Mouse (Mus musculus) MEL (cell line): ENCODE measurements at regions not wholly inside any gene's neighbourhood (a gene's known extent, or its start where the extent isn't known, plus 50 kb on each side); places are given as distances from the start of the nearest gene placed in this dataset.

Experiments
- DNase-seq: peaks from one replicate; pipeline ENCODE4 v3.0.0; 2011; ENCODE audit warnings: low read depth, low spot score
- H3K27ac ChIP-seq: 2 replicates; pipeline ENCODE4 v1.5.1; 2012; ENCODE audit warnings: low read depth, mild to moderate bottlenecking, control low read depth, low read length, moderate library complexity; ENCODE audit not compliant: control insufficient read depth
- H3K27me3 ChIP-seq, 2 experiments: fragments of 150-350 bp in 1 of 2; sonication (generic) in 1 of 2; 2 replicates each; pipeline ENCODE4 v1.6.1; 2012; ENCODE audit warnings: low read length in 2 of 2, mild to moderate bottlenecking in 2 of 2, improper control_type of control experiment in 1 of 2, moderate library complexity in 1 of 2; ENCODE audit not compliant: insufficient read depth in 2 of 2, control insufficient read depth in 1 of 2
- H3K36me3 ChIP-seq, 2 experiments: 2 replicates each; pipeline ENCODE4 v1.6.1; 2012 to 2014; ENCODE audit warnings: low read length in 2 of 2, improper control_type of control experiment in 1 of 2, inconsistent platforms in 1 of 2, mild to moderate bottlenecking in 1 of 2; ENCODE audit not compliant: insufficient read depth in 2 of 2, control insufficient read depth in 1 of 2
- H3K4me1 ChIP-seq, 2 experiments: fragments of 150-350 bp in 1 of 2; sonication (generic) in 1 of 2; 2 replicates each; pipeline ENCODE4 v1.6.1; 2012; ENCODE audit warnings: low read length in 2 of 2, improper control_type of control experiment in 1 of 2, mild to moderate bottlenecking in 1 of 2; ENCODE audit not compliant: insufficient read depth in 2 of 2, control insufficient read depth in 1 of 2
- H3K4me3 ChIP-seq, 2 experiments: fragments of 150-350 bp in 1 of 2; sonication (generic) in 1 of 2; 2 replicates each; pipeline ENCODE4 v1.5.1; 2012; ENCODE audit warnings: low read depth in 2 of 2, low read length in 2 of 2, mild to moderate bottlenecking in 2 of 2, moderate library complexity in 2 of 2, control low read depth in 1 of 2, improper control_type of control experiment in 1 of 2; ENCODE audit not compliant: control insufficient read depth in 1 of 2, insufficient read depth in 1 of 2
- H3K79me2 ChIP-seq: 2 replicates; pipeline ENCODE4 v1.6.1; 2012; ENCODE audit warnings: mild to moderate bottlenecking, low read length, moderate library complexity; ENCODE audit not compliant: control insufficient read depth, poor library complexity, insufficient read depth
- H3K9ac ChIP-seq: 2 replicates; pipeline ENCODE4 v1.6.1; 2012; ENCODE audit warnings: low read depth, mild to moderate bottlenecking, control low read depth, low read length, moderate library complexity; ENCODE audit not compliant: control insufficient read depth, poor library complexity, severe bottlenecking
- H3K9me3 ChIP-seq: fragments of 150-350 bp; sonication (generic); replicated peaks from 2 replicates; pipeline ENCODE4 v1.6.1; 2012; ENCODE audit warnings: mild to moderate bottlenecking, low read length, improper control_type of control experiment, moderate library complexity; ENCODE audit not compliant: insufficient read depth
- E2F4 ChIP-seq: IDR thresholded peaks from 2 replicates; pipeline ENCODE4 v1.6.1; 2011; ENCODE audit warnings: low read depth, low read length, improper control_type of control experiment, borderline replicate concordance
- EP300 ChIP-seq, 2 experiments: IDR thresholded peaks; 2 replicates each; pipeline ENCODE4 v1.6.1; 2011; ENCODE audit warnings: improper control_type of control experiment in 2 of 2, low read length in 2 of 2, low read depth in 1 of 2, mild to moderate bottlenecking in 1 of 2
- ETS1 ChIP-seq: IDR thresholded peaks from 2 replicates; pipeline ENCODE4 v1.6.1; 2012; ENCODE audit warnings: low read depth, mild to moderate bottlenecking, inconsistent platforms, low read length, improper control_type of control experiment, moderate library complexity
- GABPA ChIP-seq: IDR thresholded peaks from 2 replicates; pipeline ENCODE4 v1.6.1; 2012; ENCODE audit warnings: low read depth, mild to moderate bottlenecking, inconsistent platforms, low read length, improper control_type of control experiment, moderate library complexity
- GATA1 ChIP-seq: IDR thresholded peaks from 2 replicates; pipeline ENCODE4 v1.6.1; 2011; ENCODE audit warnings: low read depth, low read length, improper control_type of control experiment
- HCFC1 ChIP-seq: IDR thresholded peaks from 2 replicates; pipeline ENCODE4 v1.6.1; 2012; ENCODE audit warnings: low read depth, mild to moderate bottlenecking, inconsistent platforms, low read length, improper control_type of control experiment, moderate library complexity
- KAT2A ChIP-seq: conservative IDR thresholded peaks from 2 replicates; pipeline ENCODE4 v1.6.1; 2012; ENCODE audit warnings: low read depth, low read length, improper control_type of control experiment, inconsistent platforms
- MAX ChIP-seq: IDR thresholded peaks from 2 replicates; pipeline ENCODE4 v1.6.1; 2011; ENCODE audit warnings: low read length, improper control_type of control experiment
- MAZ ChIP-seq: IDR thresholded peaks from 2 replicates; pipeline ENCODE4 v1.6.1; 2012; ENCODE audit warnings: low read depth, mild to moderate bottlenecking, inconsistent platforms, low read length, improper control_type of control experiment
- MEF2A ChIP-seq: IDR thresholded peaks from 2 replicates; pipeline ENCODE4 v1.6.1; 2014; ENCODE audit warnings: low read depth, mild to moderate bottlenecking, inconsistent platforms, low read length, improper control_type of control experiment; ENCODE audit not compliant: poor library complexity, insufficient replicate concordance, severe bottlenecking; ENCODE audit errors: extremely low read depth
- MXI1 ChIP-seq: IDR thresholded peaks from 2 replicates; pipeline ENCODE4 v1.6.1; 2011; ENCODE audit warnings: mild to moderate bottlenecking, low read depth, low read length, improper control_type of control experiment
- MYB ChIP-seq: IDR thresholded peaks from 2 replicates; pipeline ENCODE4 v1.6.1; 2011; ENCODE audit warnings: mild to moderate bottlenecking, low read depth, low read length, improper control_type of control experiment
- MYC ChIP-seq: IDR thresholded peaks from 2 replicates; pipeline ENCODE4 v1.6.1; 2011; ENCODE audit warnings: low read depth, mild to moderate bottlenecking, low read length, improper control_type of control experiment, moderate library complexity
- NELFE ChIP-seq: IDR thresholded peaks from 2 replicates; pipeline ENCODE4 v1.6.1; 2011; ENCODE audit warnings: low read depth, low read length, improper control_type of control experiment
- NRF1 ChIP-seq: IDR thresholded peaks from 2 replicates; pipeline ENCODE4 v1.6.1; 2014; ENCODE audit warnings: low read depth, mild to moderate bottlenecking, inconsistent platforms, low read length, improper control_type of control experiment, moderate library complexity; ENCODE audit not compliant: poor library complexity, insufficient read depth, severe bottlenecking
- POLR2A ChIP-seq, 2 experiments: IDR thresholded peaks; 2 replicates each; pipeline ENCODE4 v1.6.1; 2011 to 2012; ENCODE audit warnings: low read length in 2 of 2, mild to moderate bottlenecking in 2 of 2, control low read depth in 1 of 2, improper control_type of control experiment in 1 of 2, low read depth in 1 of 2, moderate library complexity in 1 of 2; ENCODE audit not compliant: control insufficient read depth in 1 of 2, insufficient read depth in 1 of 2, poor library complexity in 1 of 2
- SIN3A ChIP-seq: IDR thresholded peaks from 2 replicates; pipeline ENCODE4 v1.6.1; 2012; ENCODE audit warnings: low read length, improper control_type of control experiment, inconsistent platforms
- TAL1 ChIP-seq: IDR thresholded peaks from 2 replicates; pipeline ENCODE4 v1.6.1; 2012; ENCODE audit warnings: mild to moderate bottlenecking, inconsistent platforms, low read length, moderate library complexity, mixed read lengths
- UBTF ChIP-seq: IDR thresholded peaks from 2 replicates; pipeline ENCODE4 v1.6.1; 2012; ENCODE audit warnings: low read depth, mild to moderate bottlenecking, inconsistent platforms, low read length, improper control_type of control experiment, moderate library complexity, borderline replicate concordance; ENCODE audit not compliant: insufficient read depth
- USF1 ChIP-seq: IDR thresholded peaks from 2 replicates; pipeline ENCODE4 v1.6.1; 2014; ENCODE audit warnings: low read depth, mild to moderate bottlenecking, inconsistent platforms, low read length, improper control_type of control experiment, moderate library complexity
- USF2 ChIP-seq, 2 experiments: IDR thresholded peaks; 2 replicates each; pipeline ENCODE4 v1.6.1; 2011 to 2012; ENCODE audit warnings: improper control_type of control experiment in 2 of 2, low read length in 2 of 2, borderline replicate concordance in 1 of 2, inconsistent platforms in 1 of 2, low read depth in 1 of 2, mild to moderate bottlenecking in 1 of 2; ENCODE audit not compliant: insufficient read depth in 1 of 2
- ZC3H11A ChIP-seq: IDR thresholded peaks from 2 replicates; pipeline ENCODE4 v1.6.1; 2012; ENCODE audit warnings: low read depth, mild to moderate bottlenecking, inconsistent platforms, low read length, improper control_type of control experiment
- ZKSCAN1 ChIP-seq: IDR thresholded peaks from 2 replicates; pipeline ENCODE4 v1.6.1; 2012; ENCODE audit warnings: low read depth, mild to moderate bottlenecking, inconsistent platforms, low read length, improper control_type of control experiment, moderate library complexity
- ZMIZ1 ChIP-seq: IDR thresholded peaks from 2 replicates; pipeline ENCODE4 v1.6.1; 2012; ENCODE audit warnings: low read depth, mild to moderate bottlenecking, inconsistent platforms, low read length, improper control_type of control experiment, moderate library complexity

DNA sequence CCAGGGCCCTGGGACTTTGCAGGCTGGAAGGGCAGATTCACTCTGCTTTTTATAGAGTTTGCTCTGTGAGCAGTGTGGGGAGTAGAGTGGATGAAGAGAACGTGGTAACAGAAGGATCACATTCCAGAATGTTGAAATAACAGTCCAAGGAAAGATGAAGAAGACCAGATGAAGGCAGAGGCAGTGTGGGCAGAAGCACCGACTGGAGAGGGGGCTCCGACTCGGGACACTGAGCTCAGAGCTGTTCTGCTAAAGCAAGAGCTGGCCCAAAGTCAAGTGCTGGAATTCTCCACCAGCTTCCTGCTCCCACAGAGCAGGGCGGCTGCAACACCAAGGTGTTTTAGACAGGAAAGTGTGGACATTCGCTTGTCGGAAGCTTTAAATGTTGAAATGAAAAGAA, 230.9 kb upstream of the Nr4a3 start:
- Histone ChIP-seq H3K9me3 (no peaks in the 10 kb centered on the region), H3K4me3 (no peak overlapping the region), H3K27me3 (no peaks in the 10 kb centered on the region; a peak in 1 of 4 replicates), H3K27ac (no peak overlapping the region), H3K9ac (no peak overlapping the region), H3K79me2 (no peaks in the 10 kb centered on the region), H3K4me1 (no peaks in the 10 kb centered on the region), H3K36me3 (no peaks in the 10 kb centered on the region)
- TF ChIP-seq KAT2A = no peak
- DNase-seq = no peak

DNA sequence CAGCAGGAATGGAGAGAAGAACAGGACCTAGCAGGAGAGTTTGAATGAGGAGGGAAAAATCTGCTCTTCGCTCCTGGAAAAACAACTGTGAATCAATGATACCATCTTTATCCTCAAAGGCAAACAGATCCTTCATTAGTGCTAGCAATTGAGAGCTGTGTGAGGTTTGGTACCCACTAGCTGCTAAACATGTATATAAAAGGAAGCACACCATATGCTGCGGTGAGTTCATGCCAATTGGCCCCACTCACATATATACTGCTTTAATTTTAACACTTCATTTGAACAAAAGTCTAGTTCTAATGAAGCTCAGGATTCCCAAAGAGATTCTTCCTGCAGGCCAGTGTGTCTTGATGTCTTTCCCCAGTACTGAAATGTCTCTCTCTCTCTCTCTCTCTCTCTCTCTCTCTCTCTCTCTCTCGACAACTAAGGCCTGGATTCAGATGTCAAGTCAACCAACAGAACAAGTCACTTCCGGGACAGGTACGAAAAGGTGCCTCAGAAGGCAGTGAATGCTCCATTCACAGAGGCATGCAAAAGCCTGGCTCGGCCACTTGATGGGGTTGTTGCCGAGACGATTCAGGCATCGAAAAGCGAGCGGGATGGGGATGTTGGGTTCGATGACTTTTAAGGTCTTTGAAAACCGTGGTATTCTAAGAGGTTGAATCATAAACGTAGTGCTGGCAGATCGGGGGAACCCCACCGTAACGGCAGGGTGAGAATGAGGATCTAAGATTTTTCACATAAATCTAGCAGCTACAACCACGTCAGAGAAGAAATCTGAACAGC, 226.4 kb upstream of the Nr4a3 start:
- TF ChIP-seq MYB = no peak
- no peak for TF ChIP-seq NELFE
- TF ChIP-seq KAT2A = no peak
- TF ChIP-seq POLR2A (IDR thresholded peaks at IDR 0.05; ENCODE audit: control insufficient read depth in 1 of 2, insufficient read depth in 1 of 2, low read depth in 1 of 2, low read length in 2 of 2, poor library complexity in 1 of 2) = no peak
- Histone ChIP-seq H3K9ac (no peak overlapping the region), H3K4me1 (no peaks in the 10 kb centered on the region), H3K79me2 (no peaks in the 10 kb centered on the region), H3K36me3 (no peaks in the 10 kb centered on the region), H3K27me3 (peaks cover 0 to 1% of the 10 kb centered on the region in 2 experiments; a peak in 2 of 4 replicates), H3K9me3 (no peaks in the 10 kb centered on the region), H3K4me3 (no peak overlapping the region), H3K27ac (no peak overlapping the region)
- no peak for DNase-seq

DNA sequence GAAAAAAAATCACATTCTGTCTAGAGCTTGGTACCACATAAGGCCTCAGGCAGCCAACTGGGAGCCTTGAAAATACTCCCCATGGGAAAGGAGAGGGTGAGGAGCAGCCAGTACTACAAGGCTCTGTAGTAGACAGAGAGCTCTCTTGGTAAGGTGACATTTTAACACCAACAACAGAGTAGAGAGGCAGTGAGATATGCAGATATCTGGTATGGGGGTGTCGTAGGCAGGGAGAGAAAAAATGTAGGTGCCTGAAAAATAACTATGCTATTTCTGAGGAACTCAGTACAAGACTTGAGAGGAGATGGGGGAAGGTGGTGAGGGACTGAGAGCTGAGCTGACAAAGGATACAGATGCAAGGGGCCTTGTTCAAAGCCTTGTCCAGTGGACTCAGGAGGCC, 224.4 kb upstream of the Nr4a3 start:
- no peak for DNase-seq
- Histone ChIP-seq H3K27ac (no peak overlapping the region), H3K9ac (no peak overlapping the region), H3K9me3 (no peaks in the 10 kb centered on the region), H3K4me3 (no peak overlapping the region), H3K27me3 (peaks cover 0 to 1% of the 10 kb centered on the region in 2 experiments; a peak in 1 of 4 replicates), H3K79me2 (no peaks in the 10 kb centered on the region), H3K4me1 (no peaks in the 10 kb centered on the region), H3K36me3 (no peaks in the 10 kb centered on the region)
- TF ChIP-seq MAX (no peak), MAZ (no peak), GATA1 (no peak), USF2 (IDR thresholded peaks at IDR 0.05; ENCODE audit: borderline replicate concordance in 1 of 2, insufficient read depth in 1 of 2, low read depth in 1 of 2, low read length in 2 of 2) (no peak), ZMIZ1 (no peak), MYC (no peak), MXI1 (no peak), NRF1 (no peak), UBTF (no peak), TAL1 (no peak), EP300 (IDR thresholded peaks at IDR 0.05; ENCODE audit: low read depth in 1 of 2, low read length in 2 of 2) (no peak), HCFC1 (no peak), GABPA (no peak), E2F4 (no peak), MEF2A (no peak), ZKSCAN1 (no peak), ETS1 (no peak), ZC3H11A (no peak), USF1 (no peak), SIN3A (no peak)
